Mouse (Mus musculus): ENCODE measurements around the gene Jarid2.

Jarid2 gene

GRCm38 (mm10) chr13:44728145-44728880 is 961 bp upstream of the Jarid2 start:
- in situ Hi-C loops (cut with MboI), result no loop called here

- in situ Hi-C loops (cut with MboI), result no loop called here
These were observed 1.0 kb downstream of the Jarid2 start for GRCm38 (mm10) chr13:44730146-44730864.

- in situ Hi-C loops (cut with MboI), result no loop called here
These were observed 1.8 kb downstream of the Jarid2 start for GRCm38 (mm10) chr13:44730939-44731551.

GRCm38 (mm10) chr13:44731727-44732441 is 2.6 kb downstream of the Jarid2 start:
- in situ Hi-C loops (cut with MboI), result no loop called here

GRCm38 (mm10) chr13:44732442-44732974 is 3.2 kb downstream of the Jarid2 start:
- in situ Hi-C loops (cut with MboI), result no loop called here

GRCm38 (mm10) chr13:44733036-44733372 is 3.7 kb downstream of the Jarid2 start:
- in situ Hi-C loops (cut with MboI), result no loop called here

GRCm38 (mm10) chr13:44733373-44734111 is 4.3 kb downstream of the Jarid2 start:
- in situ Hi-C loops (cut with MboI), result no loop called here

- in situ Hi-C loops (cut with MboI), result no loop called here
These were observed 5.2 kb downstream of the Jarid2 start for GRCm38 (mm10) chr13:44734441-44734840.

- in situ Hi-C loops (cut with MboI), result no loop called here
These were observed 5.9 kb downstream of the Jarid2 start for GRCm38 (mm10) chr13:44735088-44735690.

- in situ Hi-C loops (cut with MboI), result no loop called here
These were observed 8.0 kb downstream of the Jarid2 start for GRCm38 (mm10) chr13:44737297-44737696.

GRCm38 (mm10) chr13:44751780-44752179 is 22.5 kb downstream of the Jarid2 start:
- in situ Hi-C loops (cut with MboI), result no loop called here

GRCm38 (mm10) chr13:44753206-44753605 is 23.9 kb downstream of the Jarid2 start:
- in situ Hi-C loops (cut with MboI), result no loop called here

- in situ Hi-C loops (cut with MboI), result no loop called here
These were observed 26.2 kb downstream of the Jarid2 start for GRCm38 (mm10) chr13:44755434-44755833.

GRCm38 (mm10) chr13:44758750-44759149 is 29.5 kb downstream of the Jarid2 start:
- in situ Hi-C loops (cut with MboI), result no loop called here

GRCm38 (mm10) chr13:44760761-44761160 is 31.5 kb downstream of the Jarid2 start:
- in situ Hi-C loops (cut with MboI), result no loop called here

GRCm38 (mm10) chr13:44763068-44763467 is 33.8 kb downstream of the Jarid2 start:
- in situ Hi-C loops (cut with MboI), result no loop called here

- in situ Hi-C loops (cut with MboI), result no loop called here
These were observed 38.5 kb downstream of the Jarid2 start for GRCm38 (mm10) chr13:44767751-44768150.

- in situ Hi-C loops (cut with MboI), result no loop called here
These were observed 41.7 kb downstream of the Jarid2 start for GRCm38 (mm10) chr13:44770808-44771605.

- in situ Hi-C loops (cut with MboI), result no loop called here
These were observed 43.5 kb downstream of the Jarid2 start for GRCm38 (mm10) chr13:44772816-44773215.

GRCm38 (mm10) chr13:44774351-44774750 is 45.1 kb downstream of the Jarid2 start:
- in situ Hi-C loops (cut with MboI), result no loop called here

All from mature B cell (primary cell).